Mouse (Mus musculus) forebrain, embryonic 11.5 days (tissue): ENCODE measurements around the gene Gnb1l. TPM values are rescaled to one million over a fixed set of nuclear protein-coding genes. Genes with fewer than 3 reads are reported as not detected.

Source experiments
- ATAC-seq: fragments of 200-750 bp; cut with Nextera tagmentation; replicated peaks from 2 replicates; pipeline ENCODE4 v1.8.0; 2017; ENCODE audit warnings: moderate TSS enrichment; ENCODE audit not compliant: low FRiP score
- DNase-seq: peaks from one replicate; pipeline ENCODE4 v3.0.0-alpha.2; 2017; ENCODE audit warnings: low spot score
- H3K27ac ChIP-seq: fragments of 300-500 bp; sonication (generic); 2 replicates; pipeline ENCODE4 v1.5.1; 2014; ENCODE audit warnings: low read depth, low read length
- H3K27me3 ChIP-seq: fragments of 300-500 bp; sonication (generic); 2 replicates; pipeline ENCODE4 v1.6.1; 2014; ENCODE audit warnings: mild to moderate bottlenecking, low read length, mixed read lengths; ENCODE audit not compliant: control insufficient read depth, insufficient read depth
- H3K36me3 ChIP-seq: fragments of 300-500 bp; sonication (generic); 2 replicates; pipeline ENCODE4 v1.6.1; 2014; ENCODE audit warnings: mild to moderate bottlenecking, low read length, moderate library complexity, mixed read lengths; ENCODE audit not compliant: control insufficient read depth, insufficient read depth
- H3K4me1 ChIP-seq: fragments of 300-500 bp; sonication (generic); replicated peaks from 2 replicates; pipeline ENCODE4 v1.6.1; 2014; ENCODE audit warnings: low read length, mixed read lengths; ENCODE audit not compliant: control insufficient read depth, insufficient read depth
- H3K4me2 ChIP-seq: fragments of 300-500 bp; sonication (generic); 2 replicates; pipeline ENCODE4 v1.6.1; 2014; ENCODE audit warnings: low read depth, mild to moderate bottlenecking, low read length, moderate library complexity, mixed read lengths; ENCODE audit not compliant: severe bottlenecking
- H3K4me3 ChIP-seq: fragments of 300-500 bp; sonication (generic); 2 replicates; pipeline ENCODE4 v1.5.1; 2014; ENCODE audit warnings: low read depth, low read length
- H3K9ac ChIP-seq: fragments of 300-500 bp; sonication (generic); 2 replicates; pipeline ENCODE4 v1.6.1; 2014; ENCODE audit warnings: low read length
- H3K9me3 ChIP-seq: fragments of 300-500 bp; sonication (generic); 2 replicates; pipeline ENCODE4 v1.6.1; 2016; ENCODE audit warnings: low read length, mixed read lengths; ENCODE audit not compliant: control insufficient read depth
- WGBS: fragments of 180-500 bp; shearing (Covaris S2); extraction: QIAGEN DNeasy Blood & Tissue Kit; methylation state at CpG from one replicate; pipeline ENCODE4 v1.1.7; 2014; 5-methylcytosine and 5-hydroxymethylcytosine counted together
- polyA plus RNA-seq: library from polyadenylated mRNA; unstranded; fragments of >200 nt; fragmentation: Nextera tagmentation; extraction: Ambion mirVana; gene quantifications from 2 replicates; pipeline ENCODE4 v1.2.1, GENCODE M21; 2014

Gene Gnb1l
- polyA plus RNA-seq, 1 experiment from 2014 or later = 14.9 TPM

DNA sequence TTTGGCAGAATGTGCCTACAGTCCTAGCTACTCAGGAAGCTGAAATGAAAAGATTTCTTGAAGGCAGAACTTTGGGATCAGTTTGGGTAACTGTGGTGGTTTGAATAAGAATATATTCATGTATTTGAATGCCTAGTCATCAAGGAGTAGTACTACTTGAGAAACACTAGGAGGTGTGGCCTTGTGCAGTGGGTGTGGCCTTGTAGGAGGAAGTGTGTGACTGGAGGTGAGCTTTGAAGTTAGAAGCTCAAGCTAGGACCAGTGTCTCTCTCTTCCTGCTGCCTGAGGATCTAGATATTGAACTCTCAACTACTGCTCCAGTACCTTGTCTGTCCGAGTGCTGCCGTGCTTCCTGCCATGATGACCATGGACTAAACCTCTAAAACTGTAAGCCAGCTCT, 12.4 kb upstream of the Gnb1l start:
- H3K9ac ChIP-seq = no peak overlapping the region
- ATAC-seq (no peak), DNase-seq (no peak)
- 94% methylated on average over 2 of the region's 2 CpGs for WGBS
- H3K27me3 ChIP-seq = no peaks in the 10 kb centered on the region
- no peaks in the 10 kb centered on the region for H3K9me3 ChIP-seq
- peaks cover 7% of the 10 kb centered on the region; the same call in 1 of the 2 replicates for H3K4me1 ChIP-seq
- no peak overlapping the region for H3K4me2 ChIP-seq
- no peak overlapping the region for H3K4me3 ChIP-seq
- no peaks in the 10 kb centered on the region for H3K36me3 ChIP-seq
- no peak overlapping the region for H3K27ac ChIP-seq

DNA sequence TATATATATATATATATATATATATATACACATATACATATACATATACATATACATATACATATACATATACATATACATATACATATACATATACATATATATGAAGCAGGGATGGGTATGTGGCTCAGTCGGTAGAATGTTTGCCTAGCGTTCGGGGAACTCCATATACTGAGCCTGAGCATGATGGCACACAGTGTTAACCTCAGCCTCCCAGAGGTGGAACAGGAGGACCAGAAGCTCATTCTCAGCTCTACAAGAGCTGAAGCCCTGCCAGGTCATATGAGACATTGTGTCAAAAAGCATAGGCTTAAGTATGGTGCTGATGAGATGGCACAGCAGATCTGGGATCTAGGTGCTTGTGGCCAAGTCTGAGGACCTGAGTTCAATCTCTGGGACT, 8.2 kb upstream of the Gnb1l start:
- H3K4me1 ChIP-seq = no peaks in the 10 kb centered on the region
- DNase-seq (no peak), ATAC-seq (no peak)
- no peak overlapping the region for H3K9ac ChIP-seq
- H3K27ac ChIP-seq = no peak overlapping the region
- H3K9me3 ChIP-seq = no peaks in the 10 kb centered on the region
- H3K27me3 ChIP-seq = no peaks in the 10 kb centered on the region
- H3K36me3 ChIP-seq = no peaks in the 10 kb centered on the region
- 94% methylated on average over 3 of the region's 3 CpGs for WGBS
- no peak overlapping the region for H3K4me2 ChIP-seq
- H3K4me3 ChIP-seq = no peak overlapping the region

DNA sequence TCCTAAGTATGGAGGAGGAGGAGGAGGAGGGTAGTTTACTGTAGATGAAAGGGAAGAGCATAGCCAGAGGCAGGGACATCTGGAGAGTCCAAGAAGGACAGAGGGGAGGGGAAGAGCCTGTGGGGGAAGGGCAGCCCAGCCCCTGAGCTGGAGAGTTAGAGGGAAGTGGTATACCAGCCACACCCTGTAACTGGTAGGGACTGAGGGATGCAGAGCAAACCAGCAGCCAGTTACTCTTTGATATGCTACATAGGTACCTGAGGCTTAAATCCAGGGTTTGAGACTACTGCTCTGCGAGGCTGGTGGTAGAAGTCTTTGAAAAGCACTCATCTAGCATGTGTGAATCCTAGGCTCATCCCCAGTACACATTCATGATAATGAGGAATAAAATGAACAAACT, 7.6 kb upstream of the Gnb1l start:
- Histone ChIP-seq H3K4me1 (no peaks in the 10 kb centered on the region), H3K27me3 (no peaks in the 10 kb centered on the region), H3K4me2 (no peak overlapping the region), H3K4me3 (no peak overlapping the region), H3K27ac (no peak overlapping the region), H3K9ac (no peak overlapping the region), H3K9me3 (no peaks in the 10 kb centered on the region), H3K36me3 (no peaks in the 10 kb centered on the region)
- 74% methylated on average over 1 of the region's 1 CpGs for WGBS
- no peak for ATAC-seq
- DNase-seq = no peak

DNA sequence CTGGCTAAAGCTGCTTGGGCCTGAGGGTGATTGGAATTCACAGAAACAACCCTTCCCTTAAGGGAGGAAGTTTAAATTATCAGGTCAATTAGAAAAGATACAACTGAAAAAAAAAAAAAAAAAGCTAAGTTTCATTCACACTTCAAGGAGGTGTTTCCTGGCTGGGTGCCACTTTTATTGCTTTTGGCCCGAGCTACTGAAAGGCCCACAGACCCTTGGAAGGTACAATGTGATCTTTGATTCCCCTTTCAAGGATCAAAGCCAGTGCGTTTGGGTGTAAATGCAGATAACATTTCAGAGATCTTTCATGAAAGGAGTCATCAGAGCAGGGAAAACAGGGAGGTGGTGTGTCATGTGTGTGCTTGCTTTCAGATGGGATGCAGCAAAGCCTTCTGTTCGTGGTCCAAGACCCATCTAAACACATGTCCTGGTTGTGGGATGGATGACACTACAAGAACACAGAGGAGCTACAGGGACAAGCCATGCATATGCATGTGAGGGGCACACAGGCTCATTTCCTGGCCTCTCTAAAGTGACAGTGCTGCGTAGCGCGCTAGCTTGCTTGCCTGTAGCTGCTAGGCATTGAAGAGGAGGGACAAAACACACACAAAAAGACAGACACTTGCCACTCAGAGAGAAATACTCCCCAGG, 523 bp upstream of the Gnb1l start:
- Histone ChIP-seq H3K27me3 (no peaks in the 10 kb centered on the region), H3K4me2 (peak overlapping the region; percentile 67), H3K4me1 (peaks cover 8% of the 10 kb centered on the region; the same call in 1 of the 2 replicates), H3K36me3 (no peaks in the 10 kb centered on the region; the same call in 1 of the 2 replicates), H3K9ac (peak overlapping the region; percentile 70), H3K27ac (peak overlapping the region; percentile 70), H3K4me3 (peak overlapping the region; percentile 66), H3K9me3 (no peaks in the 10 kb centered on the region)
- WGBS = 9% methylated on average over 6 of the region's 6 CpGs
- ATAC-seq = no peak; the same call in 1 of the 2 replicates
- DNase-seq = no peak

DNA sequence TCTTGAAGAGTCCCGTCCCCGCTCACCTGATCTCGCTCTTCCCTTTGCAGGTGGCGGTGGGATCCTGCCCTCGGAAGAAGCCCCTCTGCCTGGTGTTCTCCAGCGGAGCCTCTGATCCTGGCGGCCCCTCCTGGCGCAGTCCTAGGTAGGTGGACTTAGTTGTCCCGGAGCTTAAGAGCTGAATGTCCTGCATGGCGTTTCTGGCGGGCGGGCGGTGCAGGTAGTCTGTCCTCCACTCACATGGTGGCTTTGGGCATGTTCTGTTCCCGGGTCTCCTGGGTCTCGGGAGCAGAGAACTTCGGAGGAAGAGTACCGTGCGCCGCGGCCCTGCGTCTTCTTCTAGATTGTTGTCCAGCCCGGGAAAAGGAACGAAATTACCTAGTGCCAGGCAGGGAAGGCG, 483 bp downstream of the Gnb1l start:
- peak overlapping the region; percentile 66 for H3K4me3 ChIP-seq
- H3K27me3 ChIP-seq = no peaks in the 10 kb centered on the region
- no peak overlapping the region for H3K27ac ChIP-seq
- no peak for DNase-seq
- no peaks in the 10 kb centered on the region for H3K9me3 ChIP-seq
- no peaks in the 10 kb centered on the region; the same call in 1 of the 2 replicates for H3K36me3 ChIP-seq
- ATAC-seq = no peak
- peak overlapping the region; percentile 67 for H3K4me2 ChIP-seq
- WGBS = under 1% methylated on average over 24 of the region's 24 CpGs
- H3K4me1 ChIP-seq = peaks cover 8% of the 10 kb centered on the region; the same call in 1 of the 2 replicates
- H3K9ac ChIP-seq = peak overlapping the region; percentile 70

DNA sequence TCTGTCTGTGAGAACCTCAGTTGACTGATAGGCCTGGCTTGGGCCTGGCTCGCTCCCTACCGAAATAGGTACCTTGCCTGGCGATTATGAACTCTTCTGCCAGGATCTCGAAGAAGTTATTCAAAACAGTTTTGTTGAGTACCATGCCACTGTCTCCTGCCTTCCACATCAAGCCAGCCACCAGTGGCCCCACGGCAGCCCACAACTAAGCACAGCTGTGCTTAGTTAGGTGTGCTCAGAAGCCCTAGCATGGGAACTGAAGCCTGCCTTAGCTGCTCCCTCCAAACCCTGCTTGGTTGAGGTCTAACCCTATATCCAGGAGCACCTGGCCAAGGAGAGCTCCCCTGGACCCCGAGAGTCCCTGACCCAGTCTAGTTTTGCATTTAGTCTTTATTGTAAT, 3.0 kb downstream of the Gnb1l start:
- no peak overlapping the region for H3K27ac ChIP-seq
- no peaks in the 10 kb centered on the region for H3K9me3 ChIP-seq
- H3K9ac ChIP-seq = no peak overlapping the region
- ATAC-seq = no peak
- peaks cover 8% of the 10 kb centered on the region; the same call in 1 of the 2 replicates for H3K4me1 ChIP-seq
- H3K4me2 ChIP-seq = no peak overlapping the region
- H3K36me3 ChIP-seq = no peaks in the 10 kb centered on the region; the same call in 1 of the 2 replicates
- no peak overlapping the region for H3K4me3 ChIP-seq
- WGBS = 93% methylated on average over 6 of the region's 6 CpGs
- H3K27me3 ChIP-seq = no peaks in the 10 kb centered on the region
- peak; percentile 37 for DNase-seq

DNA sequence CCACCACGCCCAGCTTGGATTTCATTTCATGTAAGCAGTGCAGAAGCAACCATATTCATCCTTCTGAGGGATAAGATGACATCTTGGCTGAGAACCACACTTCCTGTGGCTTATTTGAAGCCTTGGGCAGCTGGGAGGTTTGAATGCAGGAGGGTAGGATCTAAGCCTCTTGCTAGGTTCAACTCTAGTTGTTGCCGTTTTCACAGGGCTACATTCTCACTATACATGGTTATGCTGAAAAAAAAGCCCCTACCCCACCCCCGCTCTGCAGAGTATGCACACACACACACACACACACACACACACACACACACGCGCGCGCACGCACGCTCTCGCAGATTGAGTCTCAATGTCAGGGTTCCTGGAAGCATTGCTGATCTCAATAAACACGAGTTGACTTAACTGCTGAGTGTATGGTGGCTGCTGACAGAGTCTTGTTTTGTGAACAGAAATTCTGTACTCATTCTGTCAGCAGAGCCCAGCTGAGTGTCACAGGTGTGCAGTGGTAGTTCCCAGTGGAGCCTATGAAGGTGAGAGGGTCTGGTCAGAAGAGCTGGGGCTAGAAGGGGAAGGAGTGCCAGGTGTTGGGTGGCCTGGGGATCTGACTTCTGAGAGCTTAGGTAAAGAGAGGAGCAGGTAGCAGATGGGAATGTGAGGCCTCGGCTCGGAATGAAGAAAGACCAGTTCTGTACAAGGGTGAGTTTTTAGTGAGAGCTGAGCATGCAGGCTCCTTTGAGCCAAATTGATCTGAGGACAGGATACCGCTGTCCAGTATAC, 5.2 kb downstream of the Gnb1l start:
- DNase-seq (no peak), ATAC-seq (no peak)
- Histone ChIP-seq H3K4me2 (no peak overlapping the region), H3K9me3 (no peaks in the 10 kb centered on the region), H3K36me3 (no peaks in the 10 kb centered on the region; the same call in 1 of the 2 replicates), H3K27ac (no peak overlapping the region), H3K4me1 (peaks cover 8% of the 10 kb centered on the region; the same call in 1 of the 2 replicates), H3K4me3 (no peak overlapping the region), H3K27me3 (no peaks in the 10 kb centered on the region), H3K9ac (no peak overlapping the region)
- 96% methylated on average over 14 of the region's 14 CpGs for WGBS

DNA sequence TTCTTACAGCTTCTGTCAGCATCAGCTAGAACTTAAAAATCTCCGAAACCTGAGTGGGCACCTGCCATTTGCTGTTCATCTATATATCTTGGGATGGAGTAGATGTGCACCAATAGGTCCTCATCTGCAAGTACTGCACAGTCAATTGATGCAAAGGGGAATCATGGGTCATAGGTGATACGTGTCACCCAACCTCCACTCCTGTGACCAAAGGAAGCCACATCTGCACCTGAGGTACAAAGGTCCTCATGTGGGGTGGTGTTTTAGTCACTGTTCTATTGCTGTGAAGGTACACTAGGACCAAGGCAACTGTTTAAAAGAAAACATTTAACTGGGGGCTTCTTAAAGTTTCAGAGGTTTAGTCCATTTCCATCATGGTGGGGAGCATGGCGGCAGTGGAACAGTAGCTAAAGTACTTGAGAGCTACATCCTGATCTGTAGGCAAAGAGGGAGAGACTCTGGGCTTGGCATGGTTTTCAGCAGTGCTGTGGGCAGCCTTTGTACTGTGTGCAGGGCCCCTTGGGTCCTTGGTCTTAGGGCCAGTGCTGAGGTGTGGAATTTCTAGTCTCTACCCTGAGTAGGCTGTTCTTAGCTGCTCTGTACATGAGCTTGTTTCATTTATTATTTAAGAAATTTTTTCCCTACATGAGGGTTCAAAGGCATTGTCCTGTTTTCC, 8.1 kb downstream of the Gnb1l start:
- 95% methylated on average over 3 of the region's 3 CpGs for WGBS
- Histone ChIP-seq H3K9ac (no peak overlapping the region), H3K27me3 (no peaks in the 10 kb centered on the region), H3K4me3 (no peak overlapping the region), H3K4me1 (no peaks in the 10 kb centered on the region; the same call in 1 of the 2 replicates), H3K4me2 (no peak overlapping the region), H3K9me3 (no peaks in the 10 kb centered on the region), H3K27ac (no peak overlapping the region), H3K36me3 (no peaks in the 10 kb centered on the region; the same call in 1 of the 2 replicates)
- DNase-seq (no peak), ATAC-seq (no peak)
